Mouse (Mus musculus) neural tube, embryonic 15.5 days (tissue): ENCODE measurements around the gene Nup210l. TPM values are rescaled to one million over a fixed set of nuclear protein-coding genes. Genes with fewer than 3 reads are reported as not detected.
A peak's percentile ranks its signal among the peaks of the same experiment; 100 is the strongest.

Experiments used
- microRNA counts: library from miRNA; unstranded; fragments of <30 nt; microRNA quantifications from one replicate; lab custom pipeline; 2016
- microRNA-seq: library from miRNA; unstranded; fragments of <30 nt; microRNA quantifications from one replicate; pipeline ENCODE4, GENCODE M21; 2017
- polyA plus RNA-seq: library from polyadenylated mRNA; unstranded; fragments of >200 nt; fragmentation: Nextera tagmentation; extraction: Ambion mirVana; gene quantifications from 2 replicates; pipeline ENCODE4 v1.2.1, GENCODE M21; 2015

The Nup210l gene
- polyA plus RNA-seq, 1 experiment from 2014 or later, result 0.09 TPM

MicroRNAs within 50 kb of the gene (microRNA counts, 519-probe panel; counts per million panel counts)
- 3,161 counts per million, percentile 77 among the panel's probes with 10 or more counts for microRNA mmu-miR-190b (lab: Ali Mortazavi, UCI)

Small RNAs within 50 kb of the gene (microRNA-seq; reads per million reads assigned to microRNA genes)
- 12.3 reads per million, percentile 28 among the genes with 10 or more reads in this experiment for gene Mir190b

Other genes starting within 250 kb of the Nup210l start
- 1.2 and 1.5 TPM in 2 replicates for gene Il6ra, start 190.9 kb upstream of the Nup210l start, polyA plus RNA-seq
- gene Atp8b2, start 140.6 kb upstream of the Nup210l start, polyA plus RNA-seq, result 11.9 and 12.9 TPM in 2 replicates
- gene Hax1, start 105.4 kb upstream of the Nup210l start, polyA plus RNA-seq, result 105 and 114 TPM in 2 replicates
- gene 4933434E20Rik, start 52.5 kb upstream of the Nup210l start, polyA plus RNA-seq, result 204 and 206 TPM in 2 replicates
- 122 and 129 TPM in 2 replicates for gene Ubap2l, start 51.5 kb upstream of the Nup210l start, polyA plus RNA-seq
- 313 and 382 TPM in 2 replicates for gene Tpm3, start 31.5 kb upstream of the Nup210l start, polyA plus RNA-seq
- gene Rps27, start 109.5 kb downstream of the Nup210l start, polyA plus RNA-seq, result 856 and 950 TPM in 2 replicates
- gene Rab13, start 109.6 kb downstream of the Nup210l start, polyA plus RNA-seq, result 23.1 and 25.2 TPM in 2 replicates
- gene Jtb, start 127.5 kb downstream of the Nup210l start, polyA plus RNA-seq, result 93.0 and 93.3 TPM in 2 replicates
- 0.82 and 2.2 TPM in 2 replicates for gene Creb3l4, start 139.4 kb downstream of the Nup210l start, polyA plus RNA-seq
- 49.3 and 56.0 TPM in 2 replicates for gene Slc39a1, start 144.0 kb downstream of the Nup210l start, polyA plus RNA-seq
- 20.7 and 28.1 TPM in 2 replicates for gene Crtc2, start 150.0 kb downstream of the Nup210l start, polyA plus RNA-seq
- 7.3 and 9.0 TPM in 2 replicates for gene Dennd4b, start 161.1 kb downstream of the Nup210l start, polyA plus RNA-seq
- gene Gatad2b, start 189.0 kb downstream of the Nup210l start, polyA plus RNA-seq, result 13.2 and 15.0 TPM in 2 replicates